Mouse (Mus musculus): Measurements from ENCODE around the gene Gm16253.

Gene Gm16253

DNA sequence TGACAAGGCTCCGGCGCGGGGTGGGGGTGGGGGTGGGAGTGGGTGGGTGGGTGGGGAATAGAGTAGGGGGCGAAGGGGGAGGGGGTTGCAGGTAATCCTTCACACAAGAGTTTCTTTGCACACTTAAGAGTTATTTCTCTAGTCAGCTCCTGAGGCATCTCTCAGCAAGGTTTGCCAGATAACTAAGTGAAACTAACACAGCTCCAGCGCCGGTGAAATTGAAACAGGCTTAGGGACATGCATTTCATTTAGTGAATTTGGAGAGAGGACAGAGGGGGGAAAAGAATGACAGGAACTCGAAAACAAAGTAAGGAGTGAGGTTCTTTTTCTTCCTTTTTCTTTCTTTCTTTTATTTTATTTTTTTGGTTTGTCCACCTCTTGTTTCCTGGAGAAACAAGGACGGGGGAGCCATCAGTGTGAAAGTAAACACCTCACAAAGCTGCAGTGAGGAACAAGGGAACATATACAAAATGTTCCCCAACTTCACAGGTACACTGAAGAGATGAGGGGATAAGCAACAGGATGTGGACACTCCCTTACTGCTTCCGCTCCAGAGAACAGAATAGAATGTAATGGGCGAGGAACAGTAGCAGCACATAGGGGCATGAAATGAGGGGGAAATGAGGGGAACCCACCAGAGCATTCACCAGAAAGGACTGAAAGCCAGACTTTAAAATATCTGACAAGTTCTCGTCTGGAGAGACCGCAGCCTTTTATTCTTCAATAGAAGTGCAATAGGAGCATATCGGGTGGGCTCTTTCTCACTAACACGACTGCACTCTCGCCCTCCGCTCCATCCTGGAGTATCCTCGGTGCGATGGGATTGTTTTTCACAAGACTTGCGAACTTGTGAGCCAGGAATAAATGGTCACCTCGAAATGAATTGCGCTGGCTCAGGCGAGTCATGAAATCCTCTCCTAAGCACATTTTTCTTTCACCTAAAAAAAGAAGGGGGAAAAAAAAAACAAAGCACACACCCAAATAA, 19.8 kb upstream of the Gm16253 start:
- peak; percentile 91 for DNase-seq (ENCODE audit: extremely low read depth, low read depth)

DNA sequence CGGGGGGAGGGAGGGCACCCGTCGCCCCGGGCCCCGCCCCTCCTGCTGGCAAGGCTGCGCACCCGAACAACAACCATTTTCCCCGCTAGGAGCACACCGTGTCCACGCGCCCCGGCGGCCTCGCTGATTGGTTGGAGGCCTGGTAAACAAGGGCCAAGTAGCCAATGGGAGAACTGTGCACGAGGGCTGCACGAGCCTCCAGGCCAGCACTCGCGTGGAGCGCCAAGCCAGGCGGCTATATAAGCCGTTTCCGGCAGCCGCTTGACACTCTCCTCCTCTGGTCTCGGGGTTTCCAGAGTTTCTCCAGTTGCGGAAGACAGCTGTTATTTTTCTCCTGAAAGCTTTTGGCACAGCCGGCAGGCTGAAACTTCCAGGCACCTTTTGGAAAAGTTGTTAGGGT, 19.1 kb upstream of the Gm16253 start, which contains the start of gene Txnip:
TSS of gene Txnip (plus strand) at position 264 of the 400 bp plus-strand sequence.
- DNase-seq (ENCODE audit: extremely low read depth, low read depth) = peak; percentile 100

DNA sequence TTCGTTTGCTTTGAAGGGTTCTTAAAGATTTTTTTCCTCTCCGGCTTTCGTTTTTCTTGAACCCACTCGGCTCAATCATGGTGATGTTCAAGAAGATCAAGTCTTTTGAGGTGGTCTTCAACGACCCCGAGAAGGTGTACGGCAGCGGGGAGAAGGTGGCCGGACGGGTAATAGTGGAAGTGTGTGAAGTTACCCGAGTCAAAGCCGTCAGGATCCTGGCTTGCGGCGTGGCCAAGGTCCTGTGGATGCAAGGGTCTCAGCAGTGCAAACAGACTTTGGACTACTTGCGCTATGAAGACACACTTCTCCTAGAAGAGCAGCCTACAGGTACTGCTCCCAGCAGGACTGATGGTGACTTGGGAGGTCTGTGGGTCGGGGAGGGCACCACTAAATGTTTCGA, 18.6 kb upstream of the Gm16253 start:
- DNase-seq (ENCODE audit: extremely low read depth, low read depth) = peak; percentile 67

DNA sequence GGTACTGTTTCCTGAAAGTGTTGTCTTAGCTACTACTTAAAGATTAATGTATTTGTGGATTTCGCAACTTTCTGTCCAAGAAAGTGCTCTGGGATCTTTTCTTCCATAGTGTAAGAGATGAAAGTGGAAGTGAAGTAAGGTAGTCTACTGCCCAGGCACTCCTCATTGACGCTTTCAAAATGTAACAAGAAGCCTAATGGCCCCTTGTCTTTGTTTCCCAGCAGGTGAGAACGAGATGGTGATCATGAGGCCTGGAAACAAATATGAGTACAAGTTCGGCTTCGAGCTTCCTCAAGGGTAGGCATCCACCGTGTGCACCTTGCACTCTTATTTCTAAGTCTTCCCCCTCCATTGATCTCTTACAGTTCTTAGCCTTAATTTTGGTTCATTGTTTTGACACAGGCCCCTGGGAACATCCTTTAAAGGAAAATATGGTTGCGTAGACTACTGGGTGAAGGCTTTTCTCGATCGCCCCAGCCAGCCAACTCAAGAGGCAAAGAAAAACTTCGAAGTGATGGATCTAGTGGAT, 18.1 kb upstream of the Gm16253 start:
- peak; percentile 61 for DNase-seq (ENCODE audit: extremely low read depth, low read depth)

DNA sequence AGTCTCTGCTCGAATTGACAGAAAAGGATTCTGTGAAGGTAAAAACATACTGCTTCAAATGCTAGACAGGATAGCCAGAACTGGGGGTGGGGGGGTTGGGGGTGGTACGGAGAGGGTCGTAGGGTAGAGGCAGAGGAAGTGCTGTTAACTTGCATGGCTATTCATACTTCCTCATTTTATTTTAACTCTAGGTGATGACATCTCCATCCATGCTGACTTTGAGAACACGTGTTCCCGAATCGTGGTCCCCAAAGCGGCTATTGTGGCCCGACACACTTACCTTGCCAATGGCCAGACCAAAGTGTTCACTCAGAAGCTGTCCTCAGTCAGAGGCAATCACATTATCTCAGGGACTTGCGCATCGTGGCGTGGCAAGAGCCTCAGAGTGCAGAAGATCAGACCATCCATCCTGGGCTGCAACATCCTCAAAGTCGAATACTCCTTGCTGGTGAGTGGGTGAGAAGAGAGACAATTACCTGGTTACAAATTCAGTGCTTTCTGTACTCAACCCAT, 17.3 kb upstream of the Gm16253 start:
- peak; percentile 86 for DNase-seq (ENCODE audit: extremely low read depth, low read depth)

DNA sequence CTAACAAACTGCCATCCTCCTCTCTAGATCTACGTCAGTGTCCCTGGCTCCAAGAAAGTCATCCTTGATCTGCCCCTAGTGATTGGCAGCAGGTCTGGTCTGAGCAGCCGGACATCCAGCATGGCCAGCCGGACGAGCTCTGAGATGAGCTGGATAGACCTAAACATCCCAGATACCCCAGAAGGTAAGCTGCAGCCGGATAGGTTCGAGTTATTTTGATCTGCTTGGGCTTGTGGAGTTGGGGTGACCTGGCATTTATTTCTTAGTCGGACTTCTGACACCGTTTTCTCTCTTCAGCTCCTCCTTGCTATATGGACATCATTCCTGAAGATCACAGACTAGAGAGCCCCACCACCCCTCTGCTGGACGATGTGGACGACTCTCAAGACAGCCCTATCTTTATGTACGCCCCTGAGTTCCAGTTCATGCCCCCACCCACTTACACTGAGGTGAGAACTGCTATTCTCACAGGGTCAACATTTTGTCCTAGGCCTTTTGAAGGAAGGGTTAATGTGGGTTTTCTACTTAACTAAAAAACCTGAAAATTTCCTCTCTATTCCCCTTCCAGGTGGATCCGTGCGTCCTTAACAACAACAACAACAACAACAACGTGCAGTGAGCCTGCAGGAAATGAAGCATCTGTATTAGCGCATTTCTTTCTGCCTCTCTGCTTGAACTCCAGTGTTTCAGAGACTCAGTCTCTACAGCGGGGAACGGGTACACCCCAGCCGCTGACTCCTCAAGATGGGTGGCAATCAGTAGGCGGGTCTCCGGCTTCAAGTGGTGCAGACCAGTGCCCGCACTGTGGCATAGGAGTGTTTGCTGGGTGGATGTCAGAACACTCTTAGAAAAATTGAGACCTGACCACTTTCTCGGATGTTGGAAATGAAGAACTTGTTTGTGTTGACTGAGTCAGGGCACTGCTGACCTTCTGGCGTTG, 16.6 kb upstream of the Gm16253 start:
- DNase-seq (ENCODE audit: extremely low read depth, low read depth) = no peak

DNA sequence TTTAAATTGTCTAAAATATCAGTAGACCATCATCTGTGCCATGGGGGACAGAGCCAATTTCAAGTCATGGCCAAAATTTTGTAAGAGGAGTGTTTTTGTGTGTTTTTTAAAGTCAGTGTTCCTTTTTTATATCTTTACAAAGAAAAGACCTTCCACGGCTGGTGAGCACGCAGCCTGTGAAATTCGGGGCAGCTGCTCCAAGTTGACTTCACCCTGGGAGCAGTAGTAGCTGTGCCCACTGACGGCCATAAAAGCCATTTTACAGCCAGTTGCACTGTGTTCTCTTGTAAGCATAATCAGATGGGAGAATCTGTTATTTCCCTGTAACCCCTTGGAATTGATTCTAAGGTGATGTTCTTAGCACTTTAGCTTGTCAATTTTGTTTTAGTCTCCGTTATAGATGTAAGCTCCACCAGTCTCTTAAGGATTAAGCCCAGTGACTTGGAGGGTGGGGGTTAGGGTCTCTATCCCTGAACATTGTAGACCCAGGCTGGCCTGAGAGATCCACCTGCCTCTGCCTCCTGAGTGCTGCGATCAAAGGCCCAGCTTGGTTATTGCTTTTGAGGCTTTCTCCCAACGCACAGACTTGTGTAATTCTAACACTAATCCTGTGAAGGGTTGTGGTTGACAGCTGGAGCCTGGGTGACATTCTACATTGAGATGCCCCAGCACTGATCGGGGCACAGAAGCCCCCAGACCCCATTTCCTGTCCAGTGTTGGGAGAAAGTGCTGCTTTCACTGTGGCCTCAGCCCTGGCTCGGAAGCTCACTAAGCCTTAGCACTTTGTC, 15.7 kb upstream of the Gm16253 start:
- DNase-seq (ENCODE audit: extremely low read depth, low read depth) = no peak

DNA sequence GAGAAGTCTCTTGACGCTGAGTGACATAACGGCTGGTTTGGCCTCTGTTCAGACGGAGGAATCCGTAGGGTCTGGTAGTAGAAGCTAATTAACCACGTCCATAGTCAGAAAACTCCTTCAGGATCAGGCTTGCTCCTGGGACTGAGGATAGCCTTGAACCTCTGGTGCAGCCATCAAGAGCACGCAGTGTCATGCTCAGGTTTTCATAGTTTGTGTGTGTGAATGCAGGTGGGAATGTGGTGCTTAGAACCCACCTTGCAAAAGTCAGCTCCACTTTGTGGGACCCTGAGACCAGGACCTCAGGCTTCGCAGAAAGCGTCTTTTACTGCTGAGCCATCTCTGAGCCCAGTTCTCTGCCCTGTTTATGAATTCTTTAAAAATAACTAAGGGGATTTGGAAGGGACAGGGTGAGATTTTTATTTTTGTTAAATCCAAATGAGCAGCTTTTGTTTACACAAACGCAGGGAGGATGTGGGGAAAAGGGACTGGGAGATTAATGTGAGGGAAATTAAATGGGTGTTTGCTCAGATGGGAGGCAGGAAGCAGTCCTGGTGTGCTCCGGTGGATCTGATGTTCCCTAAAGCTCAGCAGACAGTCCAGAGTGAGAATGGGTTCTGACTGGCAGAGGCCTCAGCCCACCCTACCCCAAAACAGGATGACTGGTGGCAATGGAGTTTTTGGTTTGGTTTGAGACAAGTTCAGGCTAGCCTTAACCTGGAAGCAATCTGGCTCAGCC, 14.7 kb upstream of the Gm16253 start:
- peak; percentile 62 for DNase-seq (ENCODE audit: extremely low read depth, low read depth)

DNA sequence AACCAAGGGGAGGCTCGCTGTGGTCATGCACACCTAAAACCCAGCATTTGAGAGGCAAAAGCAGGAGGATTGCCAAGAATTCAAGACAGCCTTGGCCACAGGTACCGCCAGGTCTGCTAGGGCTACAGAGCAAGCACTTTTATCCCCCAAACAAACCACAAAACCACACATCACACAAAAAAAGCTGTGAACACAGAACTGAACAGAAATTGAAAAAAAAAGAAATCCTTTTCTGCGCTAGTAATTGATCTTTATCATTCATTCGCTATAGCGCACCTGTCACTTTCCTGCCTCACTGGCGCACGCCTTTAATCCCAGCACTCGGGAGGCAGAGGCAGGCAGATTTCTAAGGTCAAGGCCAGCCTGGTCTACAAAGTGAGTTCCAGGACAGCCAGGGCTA, 13.5 kb upstream of the Gm16253 start:
- DNase-seq (ENCODE audit: extremely low read depth, low read depth) = no peak

DNA sequence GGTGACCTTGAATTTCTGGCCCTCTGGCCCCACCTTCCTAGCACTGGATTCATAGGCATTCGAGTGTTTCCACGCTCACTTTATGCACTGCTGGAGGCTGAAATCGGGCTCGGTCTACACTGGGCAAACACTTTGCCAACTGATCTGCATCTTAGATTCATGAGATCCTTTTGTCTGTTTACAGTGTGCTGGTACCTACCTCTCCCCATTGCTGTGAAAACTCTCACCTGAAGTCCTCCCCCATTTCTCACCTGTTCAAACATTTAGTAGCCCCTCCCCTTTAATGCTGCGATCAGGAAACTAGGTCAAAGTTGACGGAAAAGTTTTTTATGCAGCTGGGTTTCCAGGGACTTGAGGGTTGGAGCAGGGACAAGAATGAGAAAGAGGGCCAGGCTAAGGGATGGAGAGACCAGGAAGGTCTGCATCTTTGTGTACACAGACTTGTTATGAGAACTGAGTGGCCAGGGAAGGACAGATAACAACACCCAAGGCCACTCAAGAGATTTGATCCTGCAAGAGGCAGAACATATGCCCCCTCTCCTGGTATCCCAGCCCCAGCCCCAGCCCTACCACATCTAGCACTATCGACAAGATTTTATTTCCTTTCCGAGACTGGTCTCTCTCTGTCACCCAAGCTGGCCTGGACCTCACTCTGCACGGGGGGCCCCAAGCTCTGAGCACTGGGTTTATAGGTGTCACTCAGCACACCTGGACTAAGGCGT, 12.7 kb upstream of the Gm16253 start:
- no peak for DNase-seq (ENCODE audit: extremely low read depth, low read depth)

DNA sequence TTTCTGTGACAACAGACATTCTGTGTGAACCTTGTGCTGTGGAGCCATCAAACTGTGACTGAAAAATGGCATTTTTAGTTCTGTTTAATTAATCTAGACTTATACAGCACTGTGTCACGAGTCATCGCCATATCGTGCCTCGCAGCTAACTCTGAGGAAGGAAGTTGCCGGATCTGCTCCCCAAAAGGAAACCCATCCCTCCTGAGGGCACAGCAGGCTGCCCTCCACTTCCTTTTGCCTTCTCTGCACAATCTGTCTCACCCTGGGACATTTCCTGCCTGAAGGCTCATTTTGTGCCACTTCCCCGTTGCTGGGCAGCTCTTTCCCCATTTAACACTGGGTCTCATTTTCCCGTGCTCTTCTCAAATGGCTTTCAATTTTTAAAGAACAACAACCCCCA, 12.2 kb upstream of the Gm16253 start:
- DNase-seq (ENCODE audit: extremely low read depth, low read depth) = peak; percentile 94

DNA sequence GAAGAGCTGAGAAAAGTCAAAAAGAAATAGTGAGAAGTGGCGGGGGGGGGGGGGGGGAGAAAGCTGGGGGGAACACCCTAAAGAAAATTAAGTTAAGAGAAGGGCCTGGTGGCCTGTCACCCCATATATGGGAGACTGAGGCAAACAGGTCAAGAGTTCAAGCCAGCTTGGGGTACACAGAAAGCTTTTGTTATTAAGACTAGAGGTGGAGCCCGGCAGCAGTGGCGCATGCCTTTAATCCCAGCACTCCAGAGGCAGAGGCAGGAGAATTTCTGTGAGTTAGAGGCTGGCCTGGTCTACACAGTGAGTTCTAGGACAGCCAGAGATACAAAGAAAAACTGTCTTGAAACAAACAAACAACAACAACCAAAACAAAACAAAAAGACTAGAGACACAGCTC, 11.7 kb upstream of the Gm16253 start:
- no peak for DNase-seq (ENCODE audit: extremely low read depth, low read depth)

DNA sequence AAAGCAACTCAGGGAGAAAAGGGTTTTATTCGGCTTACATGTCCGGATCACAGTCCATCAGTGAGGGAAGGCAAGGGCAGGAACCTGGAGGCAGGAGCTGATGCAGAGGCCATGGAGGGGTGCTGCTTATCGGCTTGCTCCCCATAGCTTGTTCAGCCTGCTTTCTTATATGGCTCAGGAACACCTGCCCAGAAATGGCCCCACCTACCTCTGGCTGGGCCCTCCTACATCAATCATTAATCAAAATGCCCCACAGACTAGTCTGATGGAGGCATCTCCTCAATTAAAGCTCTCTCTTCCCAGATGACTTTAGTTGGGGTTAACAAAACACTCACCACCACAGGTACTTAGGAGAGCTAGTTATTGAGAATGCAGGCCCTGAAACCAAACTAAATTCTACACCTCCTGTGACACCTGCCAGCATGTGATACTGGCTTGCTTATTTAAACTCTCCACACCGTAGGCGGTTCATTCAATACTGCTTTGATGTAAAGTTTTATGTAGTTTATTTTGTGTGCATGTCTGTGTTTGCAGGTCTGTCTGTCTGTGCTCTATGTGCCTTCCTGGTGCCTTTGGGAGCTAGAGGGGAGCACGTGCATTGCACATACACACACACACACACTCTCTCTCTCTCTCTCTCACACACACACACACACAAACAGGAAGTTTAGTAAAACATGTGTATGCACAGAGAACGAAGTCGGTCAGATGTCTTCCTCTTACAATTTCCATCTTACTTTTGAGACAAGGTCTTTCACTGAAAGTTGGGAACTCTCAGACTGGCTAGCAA, 9.9 kb upstream of the Gm16253 start:
- DNase-seq (ENCODE audit: extremely low read depth, low read depth) = no peak

DNA sequence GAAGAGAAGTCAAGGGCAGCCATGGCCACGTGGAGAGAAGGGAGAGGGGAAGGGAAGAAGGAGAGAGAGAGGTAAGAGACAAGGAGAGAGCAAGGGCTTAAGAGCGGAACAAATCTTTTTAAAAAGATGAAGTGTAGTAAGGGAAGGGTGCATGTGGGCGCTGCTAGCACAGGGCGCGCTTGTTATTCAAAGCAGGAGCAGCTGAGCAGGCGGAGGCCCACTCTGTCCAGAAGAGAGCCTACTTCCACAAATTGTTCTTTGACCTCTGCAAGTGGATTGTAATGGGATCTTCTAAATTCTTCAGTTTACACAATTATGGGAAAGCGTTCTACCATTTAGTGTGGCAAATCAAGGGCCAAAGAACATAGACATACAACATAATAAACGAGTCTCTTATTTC, 8.2 kb upstream of the Gm16253 start:
- DNase-seq (ENCODE audit: extremely low read depth, low read depth) = no peak

DNA sequence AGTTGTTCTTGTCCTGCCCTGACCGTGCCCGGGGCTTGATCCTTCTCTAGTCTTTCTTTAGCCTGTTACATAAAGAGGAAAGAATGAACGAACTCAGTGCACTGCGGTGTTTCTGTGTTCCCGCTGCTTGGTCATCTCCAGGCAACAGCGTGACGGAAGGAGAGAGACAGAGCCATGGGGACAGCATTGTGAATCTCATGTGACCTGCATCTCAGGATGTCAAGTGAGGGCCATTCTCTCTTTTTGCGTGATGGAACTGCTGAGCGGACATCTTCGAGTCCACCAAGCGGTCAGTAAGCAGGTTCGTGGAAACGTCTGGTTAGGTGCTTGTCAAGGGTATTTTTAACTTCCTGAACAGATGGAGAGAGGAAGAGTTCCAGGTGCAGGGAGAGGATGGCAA, 7.3 kb upstream of the Gm16253 start:
- no peak for DNase-seq (ENCODE audit: extremely low read depth, low read depth)

DNA sequence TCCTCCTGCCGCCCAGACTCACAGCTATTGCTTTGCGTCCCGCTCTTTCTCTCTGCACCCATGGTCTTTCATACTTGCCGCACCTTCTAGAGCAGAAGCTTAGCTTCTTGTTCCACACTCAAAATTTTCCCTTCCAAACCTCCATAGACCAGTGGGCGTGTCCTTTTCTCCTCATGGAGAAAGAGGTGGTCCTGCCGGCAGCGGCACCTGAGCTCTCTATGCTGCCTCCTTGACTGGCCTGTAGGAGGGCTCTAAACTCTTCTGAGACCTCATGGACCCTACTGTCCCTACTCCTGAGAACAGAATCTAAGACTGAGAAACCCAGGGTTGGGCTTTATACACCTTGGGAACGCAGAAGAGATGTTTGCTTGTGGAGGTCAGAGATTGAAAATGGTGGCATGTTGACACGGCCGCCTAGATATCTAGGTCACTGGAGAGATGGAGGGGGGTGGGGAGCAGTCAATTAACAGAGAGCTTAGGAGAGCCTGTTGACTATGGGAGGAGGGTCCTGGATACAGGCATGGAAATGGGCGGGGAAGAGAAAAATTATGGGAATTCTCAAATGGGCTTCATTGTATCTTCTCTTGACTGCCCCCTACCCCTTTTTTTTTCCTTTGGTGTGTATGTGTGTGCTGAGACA, 6.7 kb upstream of the Gm16253 start:
- DNase-seq (ENCODE audit: extremely low read depth, low read depth) = no peak

DNA sequence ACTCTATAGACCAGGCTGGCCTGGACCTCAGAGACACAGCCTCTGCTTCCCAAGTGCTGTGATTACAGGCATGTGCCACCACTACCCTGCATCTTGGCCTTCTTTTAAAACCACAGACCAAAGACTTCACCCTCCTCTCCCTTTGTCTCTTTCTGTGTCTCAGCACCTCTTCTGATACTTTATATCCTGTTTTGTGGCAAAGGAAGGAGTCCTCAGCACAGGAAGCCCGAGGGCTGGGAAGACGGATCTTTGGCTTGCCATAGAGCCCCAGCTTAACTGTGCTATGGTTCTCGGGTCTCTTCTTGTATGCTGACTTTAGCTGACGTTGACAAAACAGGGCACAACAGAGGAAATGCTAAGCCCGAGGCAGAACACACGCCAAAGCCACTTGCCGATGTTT, 6.1 kb upstream of the Gm16253 start:
- DNase-seq (ENCODE audit: extremely low read depth, low read depth) = no peak

DNA sequence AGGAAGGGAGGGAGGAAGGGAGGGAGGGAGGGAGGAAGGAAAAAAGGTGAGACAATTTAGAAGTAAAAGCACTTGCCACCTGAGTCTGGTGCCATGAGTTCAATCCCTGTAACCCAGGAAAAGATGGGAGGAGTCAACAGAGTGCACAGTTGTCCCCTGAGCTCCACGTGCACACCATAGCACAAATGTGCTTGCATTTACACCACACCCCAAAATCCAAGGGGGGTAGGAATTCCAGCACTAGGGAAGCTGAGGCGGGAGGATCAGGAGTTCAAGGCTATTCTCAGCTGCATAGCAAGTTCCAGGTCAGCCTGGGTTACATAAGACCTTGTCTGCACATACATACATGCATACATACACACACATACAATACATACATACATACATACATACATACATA, 5.4 kb upstream of the Gm16253 start:
- DNase-seq (ENCODE audit: extremely low read depth, low read depth) = no peak
